Mouse (Mus musculus): ENCODE results near the gene Unc93b1. TPM values are rescaled to one million over a fixed set of nuclear protein-coding genes. Genes with fewer than 3 reads are reported as not detected.

Unc93b1 gene
- polyA plus RNA-seq, 1 experiment from 2014 or later: 15.0 TPM

DNA sequence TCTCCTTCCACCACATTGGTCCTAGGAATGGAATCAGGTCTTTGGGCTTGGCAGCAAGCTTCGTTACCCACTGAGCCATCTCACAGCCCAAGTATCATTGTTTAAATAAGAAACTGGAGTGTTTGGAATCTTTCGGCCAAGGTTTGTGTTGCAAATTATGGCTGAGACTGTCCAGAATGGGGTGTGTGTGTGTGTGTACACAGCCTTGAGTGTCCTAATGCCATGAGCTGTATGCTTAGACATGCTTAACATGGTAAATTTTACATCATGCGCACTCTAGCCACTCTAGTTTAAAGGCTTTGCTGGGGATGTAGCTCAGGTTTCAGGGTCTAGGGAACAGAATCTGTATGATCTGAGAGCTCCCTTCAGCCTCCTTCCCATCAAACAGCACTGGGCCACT is 60.5 kb downstream of the Unc93b1 start:
- no peak overlapping the region for H3K4me3 ChIP-seq
- H3K9ac ChIP-seq: no peak overlapping the region
- no peaks in the 10 kb centered on the region for H3K36me3 ChIP-seq
- H3K27ac ChIP-seq: no peak overlapping the region
- H3K9me3 ChIP-seq: no peaks in the 10 kb centered on the region
- no peak overlapping the region for H3K4me2 ChIP-seq (replicated peaks)
- H3K4me1 ChIP-seq: peaks cover 6% of the 10 kb centered on the region
- 86% methylated on average over 3 of the region's 3 CpGs for WGBS
- no peaks in the 10 kb centered on the region for H3K27me3 ChIP-seq
- no peak for ATAC-seq (ENCODE audit: low FRiP score, low read depth)

DNA sequence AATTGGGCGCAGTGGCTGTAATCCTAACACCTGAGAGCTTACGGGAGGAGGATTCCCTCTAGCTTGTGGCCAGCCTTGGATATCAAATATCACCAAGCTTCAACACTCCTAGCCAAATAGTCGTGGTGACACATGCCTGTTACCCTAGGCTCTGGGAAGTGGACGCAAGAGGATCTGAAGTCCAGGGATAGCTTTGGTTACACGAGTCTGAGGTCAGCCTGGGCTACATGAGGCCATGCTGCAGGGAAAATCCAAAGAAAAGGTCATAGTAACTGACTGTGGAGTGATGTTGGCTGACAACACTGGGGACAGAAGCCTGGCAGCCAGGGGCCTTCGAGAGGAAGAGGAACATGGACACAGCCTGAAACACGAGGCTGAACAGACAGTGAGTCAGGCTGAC is 61.1 kb downstream of the Unc93b1 start:
- H3K36me3 ChIP-seq: no peaks in the 10 kb centered on the region
- WGBS: 63% methylated on average over 7 of the region's 7 CpGs
- H3K4me1 ChIP-seq: peaks cover 9% of the 10 kb centered on the region
- H3K4me2 ChIP-seq (replicated peaks): no peak overlapping the region
- H3K27me3 ChIP-seq: no peaks in the 10 kb centered on the region
- H3K4me3 ChIP-seq: no peak overlapping the region
- H3K9me3 ChIP-seq: no peaks in the 10 kb centered on the region
- H3K9ac ChIP-seq: no peak overlapping the region
- ATAC-seq (ENCODE audit: low FRiP score, low read depth): no peak
- H3K27ac ChIP-seq: no peak overlapping the region

DNA sequence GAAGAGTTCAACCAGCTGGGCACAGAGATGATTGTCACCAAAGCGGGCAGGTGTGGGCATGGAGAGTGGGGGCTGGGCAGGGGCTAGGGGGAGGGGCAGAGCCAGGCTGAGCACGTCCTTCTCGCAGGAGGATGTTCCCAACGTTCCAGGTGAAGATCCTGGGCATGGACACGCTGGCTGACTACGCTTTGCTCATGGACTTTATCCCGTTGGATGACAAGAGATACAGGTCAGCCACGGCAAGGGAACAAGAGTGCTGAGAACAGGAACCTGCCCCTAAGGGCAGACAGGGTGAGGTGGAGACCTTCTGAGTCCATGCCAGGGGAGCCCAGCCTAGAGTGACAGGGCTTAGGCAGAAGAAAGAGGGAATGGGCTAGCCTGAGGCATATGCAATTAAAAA is 61.8 kb downstream of the Unc93b1 start:
- Histone ChIP-seq H3K4me3 (no peak overlapping the region), H3K9ac (no peak overlapping the region; the same call in 1 of the 2 replicates), H3K36me3 (no peaks in the 10 kb centered on the region), H3K4me1 (peaks cover 16% of the 10 kb centered on the region), H3K27ac (no peak overlapping the region), H3K9me3 (no peaks in the 10 kb centered on the region), H3K4me2 (replicated peaks) (no peak overlapping the region), H3K27me3 (no peaks in the 10 kb centered on the region)
- WGBS: 80% methylated on average over 8 of the region's 8 CpGs
- ATAC-seq (ENCODE audit: low FRiP score, low read depth): no peak

DNA sequence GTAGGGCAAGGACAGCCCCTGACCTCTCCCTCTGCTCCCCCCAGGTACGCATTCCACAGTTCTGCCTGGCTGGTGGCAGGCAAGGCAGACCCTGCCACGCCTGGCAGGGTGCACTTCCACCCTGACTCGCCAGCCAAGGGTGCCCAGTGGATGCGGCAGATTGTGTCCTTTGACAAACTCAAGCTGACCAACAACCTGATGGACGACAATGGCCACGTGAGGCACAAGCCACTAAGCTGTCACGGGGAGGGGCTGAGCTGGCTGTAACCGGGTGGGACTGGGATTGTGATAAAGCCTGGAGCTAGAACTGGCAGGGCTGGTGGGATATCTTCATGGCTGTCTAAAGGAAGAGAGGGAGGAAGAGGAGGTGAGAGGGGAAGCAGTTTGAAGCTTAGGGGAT is 62.2 kb downstream of the Unc93b1 start:
- H3K9ac ChIP-seq: no peak overlapping the region; the same call in 1 of the 2 replicates
- 64% methylated on average over 8 of the region's 8 CpGs for WGBS
- H3K27ac ChIP-seq: no peak overlapping the region
- no peak overlapping the region for H3K4me2 ChIP-seq (replicated peaks)
- peaks cover 17% of the 10 kb centered on the region for H3K4me1 ChIP-seq
- no peaks in the 10 kb centered on the region for H3K36me3 ChIP-seq
- no peak for ATAC-seq (ENCODE audit: low FRiP score, low read depth)
- no peaks in the 10 kb centered on the region for H3K9me3 ChIP-seq
- no peaks in the 10 kb centered on the region for H3K27me3 ChIP-seq
- H3K4me3 ChIP-seq: no peak overlapping the region

DNA sequence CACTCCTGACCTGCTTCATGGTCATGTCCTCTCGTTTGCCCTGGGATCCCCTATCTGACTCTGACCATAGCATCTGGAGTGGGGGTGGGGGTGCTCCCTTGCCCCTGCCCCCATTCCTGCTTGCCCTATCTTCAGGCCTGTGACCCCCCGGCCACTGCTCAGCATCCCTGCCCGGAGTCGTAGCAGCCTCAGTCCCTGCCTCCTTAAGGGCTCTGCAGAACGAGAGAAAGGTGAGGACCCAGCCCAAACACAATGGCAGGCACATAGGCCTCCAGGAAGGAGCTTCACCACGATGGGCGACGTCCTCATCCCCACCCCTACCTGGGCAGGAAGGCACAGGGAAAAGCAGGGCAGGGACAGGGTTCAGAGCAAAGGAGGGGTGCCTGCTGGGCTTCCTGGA is 63.3 kb downstream of the Unc93b1 start:
- Histone ChIP-seq H3K9ac (0 out of 2 replicates have a peak overlapping the region, but pooled peaks have one; percentile 93), H3K9me3 (no peaks in the 10 kb centered on the region), H3K4me1 (peaks cover 17% of the 10 kb centered on the region), H3K4me3 (no peak overlapping the region), H3K4me2 (replicated peaks) (no peak overlapping the region), H3K36me3 (no peaks in the 10 kb centered on the region), H3K27me3 (no peaks in the 10 kb centered on the region), H3K27ac (no peak overlapping the region)
- ATAC-seq (ENCODE audit: low FRiP score, low read depth): no peak
- WGBS: 77% methylated on average over 8 of the region's 8 CpGs

Other genes with a start within 250 kb of the Unc93b1 start
- gene Lrp5, start 248.6 kb upstream of the Unc93b1 start, polyA plus RNA-seq (2015; fragmentation: Nextera tagmentation; extraction: Ambion mirVana): 7.1 and 7.7 TPM in 2 replicates
- gene 1810055G02Rik, start 226.9 kb upstream of the Unc93b1 start, polyA plus RNA-seq (2015; fragmentation: Nextera tagmentation; extraction: Ambion mirVana): 50.3 and 54.4 TPM in 2 replicates
- 30.4 and 31.2 TPM in 2 replicates for gene Kmt5b, start 167.8 kb upstream of the Unc93b1 start, polyA plus RNA-seq (2015; fragmentation: Nextera tagmentation; extraction: Ambion mirVana)
- gene Chka, start 83.4 kb upstream of the Unc93b1 start, polyA plus RNA-seq (2015; fragmentation: Nextera tagmentation; extraction: Ambion mirVana): 46.0 and 47.8 TPM in 2 replicates
- 40.3 and 52.9 TPM in 2 replicates for gene Tcirg1, start 28.1 kb upstream of the Unc93b1 start, polyA plus RNA-seq (2015; fragmentation: Nextera tagmentation; extraction: Ambion mirVana)
- 259 and 267 TPM in 2 replicates for gene Ndufs8, start 22.4 kb upstream of the Unc93b1 start, polyA plus RNA-seq (2015; fragmentation: Nextera tagmentation; extraction: Ambion mirVana)
- gene Aldh3b1, start 5.4 kb upstream of the Unc93b1 start, polyA plus RNA-seq (2015; fragmentation: Nextera tagmentation; extraction: Ambion mirVana): 1.1 and 1.3 TPM in 2 replicates
- gene Aldh3b3, start 23.5 kb downstream of the Unc93b1 start, polyA plus RNA-seq (2015; fragmentation: Nextera tagmentation; extraction: Ambion mirVana): 0.05 TPM in 1 of 2 replicates, not detected in the other
- 7.8 and 9.3 TPM in 2 replicates for gene Aldh3b2, start 37.1 kb downstream of the Unc93b1 start, polyA plus RNA-seq (2015; fragmentation: Nextera tagmentation; extraction: Ambion mirVana)
- 4.6 and 6.8 TPM in 2 replicates for gene Acy3, start 51.4 kb downstream of the Unc93b1 start, polyA plus RNA-seq (2015; fragmentation: Nextera tagmentation; extraction: Ambion mirVana)
- not detected in 2 replicates for gene Tbx10, start 57.6 kb downstream of the Unc93b1 start, polyA plus RNA-seq (2015; fragmentation: Nextera tagmentation; extraction: Ambion mirVana)
- 32.9 and 34.2 TPM in 2 replicates for gene Nudt8, start 65.4 kb downstream of the Unc93b1 start, polyA plus RNA-seq (2015; fragmentation: Nextera tagmentation; extraction: Ambion mirVana)
- 4.5 and 4.7 TPM in 2 replicates for gene Gm49405, start 65.4 kb downstream of the Unc93b1 start, polyA plus RNA-seq (2015; fragmentation: Nextera tagmentation; extraction: Ambion mirVana)
- gene Doc2g, start 68.1 kb downstream of the Unc93b1 start, polyA plus RNA-seq (2015; fragmentation: Nextera tagmentation; extraction: Ambion mirVana): 4.6 and 5.5 TPM in 2 replicates
- 188 and 199 TPM in 2 replicates for gene Ndufv1, start 77.6 kb downstream of the Unc93b1 start, polyA plus RNA-seq (2015; fragmentation: Nextera tagmentation; extraction: Ambion mirVana)
- 573 and 575 TPM in 2 replicates for gene Gstp1, start 102.8 kb downstream of the Unc93b1 start, polyA plus RNA-seq (2015; fragmentation: Nextera tagmentation; extraction: Ambion mirVana)
- gene Gstp2, start 110.8 kb downstream of the Unc93b1 start, polyA plus RNA-seq (2015; fragmentation: Nextera tagmentation; extraction: Ambion mirVana): 0.61 and 6.7 TPM in 2 replicates
- not detected in 2 replicates for gene Gstp3, start 124.4 kb downstream of the Unc93b1 start, polyA plus RNA-seq (2015; fragmentation: Nextera tagmentation; extraction: Ambion mirVana)
- gene Cabp2, start 146.4 kb downstream of the Unc93b1 start, polyA plus RNA-seq (2015; fragmentation: Nextera tagmentation; extraction: Ambion mirVana): not detected in 2 replicates
- 56.8 TPM in 2 replicates for gene Cdk2ap2, start 162.0 kb downstream of the Unc93b1 start, polyA plus RNA-seq (2015; fragmentation: Nextera tagmentation; extraction: Ambion mirVana)
- gene Pitpnm1, start 164.8 kb downstream of the Unc93b1 start, polyA plus RNA-seq (2015; fragmentation: Nextera tagmentation; extraction: Ambion mirVana): 6.6 and 7.3 TPM in 2 replicates
- gene Aip, start 190.7 kb downstream of the Unc93b1 start, polyA plus RNA-seq (2015; fragmentation: Nextera tagmentation; extraction: Ambion mirVana): 98.5 and 105 TPM in 2 replicates
- gene Gpr152, start 204.6 kb downstream of the Unc93b1 start, polyA plus RNA-seq (2015; fragmentation: Nextera tagmentation; extraction: Ambion mirVana): not detected in 2 replicates
- 0.05 and 0.13 TPM in 2 replicates for gene Cabp4, start 208.8 kb downstream of the Unc93b1 start, polyA plus RNA-seq (2015; fragmentation: Nextera tagmentation; extraction: Ambion mirVana)
- gene Coro1b, start 213.4 kb downstream of the Unc93b1 start, polyA plus RNA-seq (2015; fragmentation: Nextera tagmentation; extraction: Ambion mirVana): 137 and 146 TPM in 2 replicates
- 2.7 and 3.6 TPM in 2 replicates for gene Ptprcap, start 218.4 kb downstream of the Unc93b1 start, polyA plus RNA-seq (2015; fragmentation: Nextera tagmentation; extraction: Ambion mirVana)
- gene Rps6kb2, start 228.2 kb downstream of the Unc93b1 start, polyA plus RNA-seq (2015; fragmentation: Nextera tagmentation; extraction: Ambion mirVana): 63.9 and 65.7 TPM in 2 replicates
- 2.2 and 2.5 TPM in 2 replicates for gene Carns1, start 240.3 kb downstream of the Unc93b1 start, polyA plus RNA-seq (2015; fragmentation: Nextera tagmentation; extraction: Ambion mirVana)